Mouse (Mus musculus): ENCODE results near the gene Fam181a. TPM values are rescaled to one million over a fixed set of nuclear protein-coding genes. Genes with fewer than 3 reads are reported as not detected.

Gene Fam181a
- polyA plus RNA-seq, 1 experiment: not detected

DNA sequence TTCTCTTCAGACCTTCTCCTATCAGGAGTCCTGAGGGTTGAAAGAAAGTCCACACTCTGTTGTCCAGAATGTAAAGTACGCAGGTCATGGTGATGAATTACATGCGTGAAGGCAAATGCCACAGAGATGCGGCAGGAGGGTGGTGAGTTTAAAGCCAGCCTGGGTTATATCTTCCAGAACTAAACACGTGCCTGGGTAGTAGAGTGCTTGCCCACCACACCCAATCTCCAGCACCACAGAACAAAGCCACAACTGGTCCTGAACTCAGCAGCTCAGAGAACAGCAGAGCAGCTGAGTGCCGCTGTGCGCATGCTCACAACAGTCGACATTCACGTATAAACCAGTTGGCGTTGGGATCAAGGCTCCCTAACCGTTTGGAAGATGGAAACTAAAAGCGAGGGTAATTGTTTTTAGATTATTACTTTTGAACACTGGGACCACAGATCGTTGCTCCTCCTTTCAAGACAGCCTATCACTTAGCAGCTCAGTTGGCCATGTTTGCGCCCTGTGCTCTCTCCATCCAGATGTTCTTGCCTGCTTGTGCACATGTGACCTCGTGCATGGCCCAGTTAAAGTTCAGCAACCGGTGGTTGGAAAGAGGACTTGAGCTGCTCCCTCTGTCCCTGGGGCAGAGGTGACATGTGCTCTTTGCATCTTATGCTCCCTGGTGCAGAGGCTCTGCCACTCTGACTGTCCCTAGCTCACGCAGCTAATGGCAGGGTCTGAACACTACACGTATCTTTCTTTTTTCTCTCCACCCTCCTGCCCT lies 50.9 kb downstream of the Fam181a start:
- H3K27me3 ChIP-seq (ENCODE audit: control insufficient read depth, insufficient read depth, low read length): no peaks in the 10 kb centered on the region
- no peaks in the 10 kb centered on the region for H3K4me1 ChIP-seq (ENCODE audit: control insufficient read depth, insufficient read depth, insufficient read length, low read length)
- no peak for TF ChIP-seq POLR2A (IDR thresholded peaks at IDR 0.05; ENCODE audit: low read depth, low read length)
- no peak overlapping the region for H3K4me3 ChIP-seq (ENCODE audit: low read depth, low read length)
- no peak overlapping the region for H3K27ac ChIP-seq (ENCODE audit: insufficient read depth, low read depth, low read length)
- H3K36me3 ChIP-seq (ENCODE audit: control insufficient read depth, insufficient read depth, low read length): no peaks in the 10 kb centered on the region
- WGBS: 83% methylated on average over 17 of the region's 17 CpGs

DNA sequence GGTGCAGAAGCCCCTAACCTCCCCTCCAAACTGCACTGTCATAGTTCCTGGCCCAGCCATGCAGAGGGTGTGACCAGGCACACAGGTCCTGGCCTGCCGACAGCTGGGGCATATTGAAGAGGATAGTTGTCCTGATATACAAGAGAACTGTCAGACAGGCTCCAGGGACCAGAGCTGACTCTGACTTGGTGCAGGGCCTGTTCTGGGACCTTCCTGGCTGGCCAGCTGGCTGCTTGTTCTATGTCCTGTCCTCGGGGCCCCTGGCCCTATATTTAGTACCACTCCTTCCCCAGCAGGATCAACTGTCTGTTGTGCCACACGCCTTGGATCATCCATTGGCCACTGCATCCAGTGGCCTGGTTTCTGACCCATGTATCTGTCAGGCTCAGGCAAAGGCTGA lies 51.6 kb downstream of the Fam181a start:
- TF ChIP-seq POLR2A (IDR thresholded peaks at IDR 0.05; ENCODE audit: low read depth, low read length) (no peak), CTCF (IDR thresholded peaks at IDR 0.05; ENCODE audit: extremely low read depth, insufficient read length, insufficient replicate concordance, low read depth, low read length) (no peak)
- Histone ChIP-seq H3K36me3 (ENCODE audit: control insufficient read depth, insufficient read depth, low read length) (no peaks in the 10 kb centered on the region), H3K4me3 (ENCODE audit: low read depth, low read length) (no peak overlapping the region), H3K4me1 (ENCODE audit: control insufficient read depth, insufficient read depth, insufficient read length, low read length) (no peaks in the 10 kb centered on the region), H3K27ac (ENCODE audit: insufficient read depth, low read depth, low read length) (no peak overlapping the region), H3K27me3 (ENCODE audit: control insufficient read depth, insufficient read depth, low read length) (no peaks in the 10 kb centered on the region)
- WGBS: 75% methylated on average over 3 of the region's 3 CpGs

Other genes starting within 250 kb of the Fam181a start
- gene Prima1, start 68.8 kb upstream of the Fam181a start, polyA plus RNA-seq (2012; rRNA removed): 0.18 and 1.3 TPM in 2 replicates
- gene Asb2, start 45.0 kb downstream of the Fam181a start, polyA plus RNA-seq (2012; rRNA removed): 75.6 and 106 TPM in 2 replicates
- gene Otub2, start 77.7 kb downstream of the Fam181a start, polyA plus RNA-seq (2012; rRNA removed): 0.75 and 0.85 TPM in 2 replicates
- gene 9330161L09Rik, start 96.8 kb downstream of the Fam181a start, polyA plus RNA-seq (2012; rRNA removed): 0.39 and 0.42 TPM in 2 replicates
- 12.5 and 21.8 TPM in 2 replicates for gene Ddx24, start 114.9 kb downstream of the Fam181a start, polyA plus RNA-seq (2012; rRNA removed)
- 96.5 and 170 TPM in 2 replicates for gene Ifi27, start 123.2 kb downstream of the Fam181a start, polyA plus RNA-seq (2012; rRNA removed)
- gene Ifi27l2a, start 132.7 kb downstream of the Fam181a start, polyA plus RNA-seq (2012; rRNA removed): 286 and 307 TPM in 2 replicates
- 652 and 1,447 TPM in 2 replicates for gene Ifi27l2b, start 146.2 kb downstream of the Fam181a start, polyA plus RNA-seq (2012; rRNA removed)
- 0.06 and 0.24 TPM in 2 replicates for gene Ppp4r4, start 221.3 kb downstream of the Fam181a start, polyA plus RNA-seq (2012; rRNA removed)